Mouse (Mus musculus) liver, embryonic 15.5 days (tissue): ENCODE data around the gene Ankle1. TPM values are rescaled to one million over a fixed set of nuclear protein-coding genes. Genes with fewer than 3 reads are reported as not detected.
A peak's percentile ranks its signal among the peaks of the same experiment; 100 is the strongest.

Experiments used
- ATAC-seq: fragments of 200-750 bp; cut with Nextera tagmentation; 2 replicates; pipeline ENCODE4 v1.8.0; 2017; ENCODE audit warnings: moderate number of reproducible peaks, mild to moderate bottlenecking, moderate library complexity; ENCODE audit not compliant: insufficient read depth
- H3K27ac ChIP-seq: fragments of 300-500 bp; sonication (generic); replicated peaks from 2 replicates; pipeline ENCODE4 v1.5.1; 2015; ENCODE audit warnings: mild to moderate bottlenecking, inconsistent platforms
- H3K27me3 ChIP-seq: fragments of 300-500 bp; sonication (generic); 2 replicates; pipeline ENCODE4 v1.6.1; 2015; ENCODE audit warnings: mild to moderate bottlenecking, inconsistent platforms
- H3K36me3 ChIP-seq: fragments of 300-500 bp; sonication (generic); replicated peaks from 2 replicates; pipeline ENCODE4 v1.6.1; 2015; ENCODE audit warnings: moderate library complexity, mild to moderate bottlenecking, inconsistent platforms
- H3K4me1 ChIP-seq: fragments of 300-500 bp; sonication (generic); replicated peaks from 2 replicates; pipeline ENCODE4 v1.6.1; 2015; ENCODE audit warnings: inconsistent platforms
- H3K4me2 ChIP-seq: fragments of 300-500 bp; sonication (generic); 2 replicates; pipeline ENCODE4 v1.6.1; 2015; ENCODE audit warnings: moderate library complexity, mild to moderate bottlenecking, inconsistent platforms
- H3K4me3 ChIP-seq: fragments of 300-500 bp; sonication (generic); replicated peaks from 2 replicates; pipeline ENCODE4 v1.5.1; 2015; ENCODE audit warnings: mild to moderate bottlenecking, inconsistent platforms
- H3K9ac ChIP-seq: fragments of 300-500 bp; sonication (generic); 2 replicates; pipeline ENCODE4 v1.6.1; 2015; ENCODE audit warnings: moderate library complexity, mild to moderate bottlenecking, inconsistent platforms
- H3K9me3 ChIP-seq: fragments of 300-500 bp; sonication (generic); replicated peaks from 2 replicates; pipeline ENCODE4 v1.6.1; 2016; ENCODE audit warnings: inconsistent platforms
- WGBS: fragments of 180-500 bp; shearing (Covaris S2); methylation state at CpG from one replicate; pipeline ENCODE4 v1.1.7; 2015; ENCODE audit warnings: mixed read lengths; ENCODE audit not compliant: insufficient replicate concordance; 5-methylcytosine and 5-hydroxymethylcytosine counted together
- polyA plus RNA-seq: library from polyadenylated mRNA; unstranded; fragments of >200 nt; fragmentation: Nextera tagmentation; extraction: Ambion mirVana; gene quantifications from 2 replicates; pipeline ENCODE4 v1.2.1, GENCODE M21; 2015

The Ankle1 gene
- polyA plus RNA-seq = 42.0 and 54.0 TPM in 2 replicates

- Histone ChIP-seq H3K27me3 (no peaks in the 10 kb centered on the region), H3K4me2 (peak within 1 kb of the TSS; percentile 86), H3K27ac (peak within 1 kb of the TSS; percentile 88), H3K9me3 (no peaks in the 10 kb centered on the region), H3K4me3 (peak within 1 kb of the TSS; percentile 98), H3K9ac (peak within 1 kb of the TSS; percentile 95), H3K4me1 (peaks cover 42% of the 10 kb centered on the region), H3K36me3 (peaks cover 44% of the 10 kb centered on the region)
- peak; percentile 82 for ATAC-seq
- WGBS = 12% methylated on average over 33 of the region's 33 CpGs
These were observed at the start of gene Ankle1 for GRCm38 (mm10) chr8:71405401-71406098. Gene Ankle1 (plus strand): TSS chr8:71406010.

GRCm38 (mm10) chr8:71358026-71358425 lies 47.8 kb upstream of the Ankle1 start:
- no peaks in the 10 kb centered on the region for H3K27me3 ChIP-seq
- H3K4me1 ChIP-seq = no peaks in the 10 kb centered on the region
- peaks cover 68% of the 10 kb centered on the region for H3K36me3 ChIP-seq
- H3K4me2 ChIP-seq = no peak overlapping the region
- 73% methylated on average over 3 of the region's 3 CpGs for WGBS
- no peak overlapping the region for H3K4me3 ChIP-seq
- H3K9me3 ChIP-seq = no peaks in the 10 kb centered on the region
- ATAC-seq = no peak
- no peak overlapping the region for H3K27ac ChIP-seq
- H3K9ac ChIP-seq = no peak overlapping the region

- H3K4me2 ChIP-seq = peak within 1 kb of the TSS; percentile 89
- ATAC-seq = peak; percentile 67
- H3K9me3 ChIP-seq = no peaks in the 10 kb centered on the region
- peaks cover 49% of the 10 kb centered on the region for H3K4me1 ChIP-seq
- peaks cover 17% of the 10 kb centered on the region for H3K36me3 ChIP-seq
- peak within 1 kb of the TSS; percentile 89 for H3K4me3 ChIP-seq
- H3K9ac ChIP-seq = peak within 1 kb of the TSS; percentile 74
- under 1% methylated on average over 56 of the region's 56 CpGs for WGBS
- peak within 1 kb of the TSS; percentile 93 for H3K27ac ChIP-seq
- H3K27me3 ChIP-seq = no peaks in the 10 kb centered on the region
These were observed 38.9 kb upstream of the Ankle1 start, which contains the start of gene Use1 for GRCm38 (mm10) chr8:71366771-71367528. Gene Use1 (plus strand): TSS chr8:71366848.

GRCm38 (mm10) chr8:71367529-71368176 lies 38.2 kb upstream of the Ankle1 start:
- Histone ChIP-seq H3K9me3 (no peaks in the 10 kb centered on the region), H3K27ac (peak overlapping the region; percentile 93), H3K36me3 (peaks cover 17% of the 10 kb centered on the region), H3K4me3 (peak overlapping the region; percentile 89), H3K4me2 (peak overlapping the region; percentile 89), H3K4me1 (peaks cover 55% of the 10 kb centered on the region), H3K9ac (peak overlapping the region; percentile 74), H3K27me3 (no peaks in the 10 kb centered on the region)
- no peak for ATAC-seq
- 29% methylated on average over 17 of the region's 17 CpGs for WGBS

GRCm38 (mm10) chr8:71368366-71368765 lies 37.4 kb upstream of the Ankle1 start:
- no peak for ATAC-seq
- Histone ChIP-seq H3K4me1 (peaks cover 55% of the 10 kb centered on the region), H3K9me3 (no peaks in the 10 kb centered on the region), H3K27me3 (no peaks in the 10 kb centered on the region), H3K9ac (no peak overlapping the region), H3K4me3 (no peak overlapping the region; the same call in 1 of the 2 replicates), H3K4me2 (peak overlapping the region; percentile 89), H3K27ac (0 out of 2 replicates have a peak overlapping the region, but pooled peaks have one; percentile 93), H3K36me3 (peaks cover 21% of the 10 kb centered on the region)

GRCm38 (mm10) chr8:71369040-71369718 lies 36.6 kb upstream of the Ankle1 start:
- 84% methylated on average over 10 of the region's 10 CpGs for WGBS
- Histone ChIP-seq H3K9ac (no peak overlapping the region), H3K4me2 (peak overlapping the region; percentile 89; the same call in 1 of the 2 replicates), H3K27me3 (no peaks in the 10 kb centered on the region), H3K4me1 (peaks cover 55% of the 10 kb centered on the region), H3K36me3 (peaks cover 29% of the 10 kb centered on the region), H3K4me3 (no peak overlapping the region), H3K9me3 (no peaks in the 10 kb centered on the region), H3K27ac (no peak overlapping the region)
- ATAC-seq = no peak

GRCm38 (mm10) chr8:71370711-71371235 lies 35.0 kb upstream of the Ankle1 start:
- H3K4me3 ChIP-seq = peak overlapping the region; percentile 90
- peak overlapping the region; percentile 40; the same call in 1 of the 2 replicates for H3K9ac ChIP-seq
- WGBS = 10% methylated on average over 5 of the region's 5 CpGs

GRCm38 (mm10) chr8:71371236-71371848 lies 34.5 kb upstream of the Ankle1 start, which contains the start of gene Ocel1:
Gene Ocel1 (plus strand): TSS chr8:71371298.
- H3K36me3 ChIP-seq = peaks cover 39% of the 10 kb centered on the region
- H3K27ac ChIP-seq = peak within 1 kb of the TSS; percentile 92
- ATAC-seq = peak; percentile 87
- H3K9me3 ChIP-seq = no peaks in the 10 kb centered on the region
- peak within 1 kb of the TSS; percentile 90 for H3K4me3 ChIP-seq
- under 1% methylated on average over 68 of the region's 68 CpGs for WGBS
- peaks cover 70% of the 10 kb centered on the region for H3K4me1 ChIP-seq
- H3K27me3 ChIP-seq = peaks cover 8% of the 10 kb centered on the region
- peak within 1 kb of the TSS; percentile 86 for H3K9ac ChIP-seq
- H3K4me2 ChIP-seq = peak within 1 kb of the TSS; percentile 72

More at GRCm38 (mm10) chr8:71370711-71371235, 35.0 kb upstream of the Ankle1 start:
- Histone ChIP-seq H3K36me3 (peaks cover 39% of the 10 kb centered on the region), H3K27me3 (peaks cover 2% of the 10 kb centered on the region), H3K4me2 (peak overlapping the region; percentile 72), H3K9me3 (no peaks in the 10 kb centered on the region), H3K27ac (peak overlapping the region; percentile 92), H3K4me1 (peaks cover 69% of the 10 kb centered on the region)
- ATAC-seq = no peak

GRCm38 (mm10) chr8:71372427-71372826 lies 33.4 kb upstream of the Ankle1 start:
- Histone ChIP-seq H3K36me3 (peaks cover 41% of the 10 kb centered on the region), H3K4me2 (no peak overlapping the region)
- ATAC-seq = no peak

GRCm38 (mm10) chr8:71373000-71373399 lies 32.8 kb upstream of the Ankle1 start:
- no peak for ATAC-seq
- H3K27ac ChIP-seq = no peak overlapping the region
- H3K4me1 ChIP-seq = peaks cover 75% of the 10 kb centered on the region
- H3K9ac ChIP-seq = no peak overlapping the region
- no peak overlapping the region for H3K4me2 ChIP-seq
- H3K4me3 ChIP-seq = no peak overlapping the region
- peaks cover 24% of the 10 kb centered on the region for H3K27me3 ChIP-seq
- H3K9me3 ChIP-seq = no peaks in the 10 kb centered on the region
- WGBS = 82% methylated on average over 3 of the region's 3 CpGs
- H3K36me3 ChIP-seq = peaks cover 47% of the 10 kb centered on the region

More at GRCm38 (mm10) chr8:71372427-71372826, 33.4 kb upstream of the Ankle1 start:
- no peak overlapping the region for H3K4me3 ChIP-seq
- WGBS = 85% methylated on average over 12 of the region's 12 CpGs
- no peaks in the 10 kb centered on the region for H3K9me3 ChIP-seq
- H3K4me1 ChIP-seq = peaks cover 75% of the 10 kb centered on the region
- H3K27ac ChIP-seq = no peak overlapping the region
- H3K9ac ChIP-seq = no peak overlapping the region
- peaks cover 18% of the 10 kb centered on the region for H3K27me3 ChIP-seq
